Mouse (Mus musculus) C2C12 (cell line): ENCODE data around the gene Gpr179.

Experiments used
- CEBPB ChIP-seq: IDR thresholded peaks from one replicate; pipeline ENCODE4 v1.6.1; 2011; ENCODE audit warnings: low read depth, mild to moderate bottlenecking, control low read depth, moderate library complexity
- CTCF ChIP-seq: IDR thresholded peaks from one replicate; pipeline ENCODE4 v1.5.1; 2011; ENCODE audit not compliant: control insufficient read depth, insufficient read depth, insufficient read length
- FOSL1 ChIP-seq: IDR thresholded peaks from one replicate; pipeline ENCODE4 v1.8.0; 2011; ENCODE audit warnings: mild to moderate bottlenecking, low read length; ENCODE audit not compliant: poor library complexity, insufficient read depth, severe bottlenecking
- MAX ChIP-seq: IDR thresholded peaks from one replicate; pipeline ENCODE4 v1.6.1; 2011; ENCODE audit warnings: mild to moderate bottlenecking, control low read depth
- MYOD1 ChIP-seq: IDR thresholded peaks from one replicate; pipeline ENCODE4 v1.6.1; 2011; ENCODE audit warnings: low read depth; ENCODE audit not compliant: control insufficient read depth, insufficient read length
- MYOG ChIP-seq: IDR thresholded peaks from one replicate; pipeline ENCODE4 v1.6.1; 2011; ENCODE audit not compliant: control insufficient read depth, insufficient read length; ENCODE audit errors: extremely low read depth
- USF1 ChIP-seq: IDR thresholded peaks from one replicate; pipeline ENCODE4 v1.6.1; 2011; ENCODE audit warnings: low read depth, mild to moderate bottlenecking, control low read depth, moderate library complexity

DNA sequence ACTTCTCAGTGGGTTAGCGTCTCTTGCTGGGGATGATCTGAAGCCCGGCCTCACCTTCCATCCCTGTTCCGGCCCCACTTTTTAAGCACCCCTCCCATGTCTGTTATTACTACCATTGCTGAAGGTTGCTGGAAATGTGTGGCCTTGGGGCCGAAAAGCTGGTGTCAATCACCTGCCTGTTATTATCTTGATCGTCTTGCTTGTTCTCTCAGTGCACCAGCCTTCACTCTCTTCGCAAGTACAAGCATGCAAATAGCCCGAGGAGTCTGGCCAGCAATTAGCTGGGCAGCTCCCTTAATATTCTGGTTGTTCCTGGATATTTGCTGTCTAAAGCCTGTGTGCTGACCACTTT, 11.7 kb upstream of the Gpr179 start:
- TF ChIP-seq CTCF (no peak), MAX (no peak), USF1 (no peak), CEBPB (no peak), MYOD1 (no peak), MYOG (no peak), FOSL1 (no peak)
